Mouse (Mus musculus): ENCODE measurements at regions not wholly inside any gene's neighbourhood (a gene's known extent, or its start where the extent isn't known, plus 50 kb on each side); places are given as distances from the start of the nearest gene placed in this dataset.

DNA sequence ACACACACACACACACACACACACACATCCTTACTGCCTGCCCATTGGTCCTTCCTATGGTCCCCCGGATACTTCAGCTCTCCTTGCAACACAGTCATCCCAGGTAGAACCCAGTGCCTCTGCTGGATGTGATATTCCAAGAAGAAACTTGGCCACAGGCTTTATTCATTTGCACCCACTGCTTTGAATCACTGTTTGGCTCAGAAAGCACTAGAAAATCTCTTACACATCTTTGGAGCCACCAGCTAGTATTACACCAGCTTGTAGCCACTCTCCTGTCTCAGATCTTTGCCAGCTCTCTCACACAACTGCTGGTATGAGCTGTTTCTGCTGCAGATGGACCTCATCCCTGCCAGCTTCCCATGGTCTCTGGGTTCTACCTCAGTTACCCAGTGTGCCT, 57.7 kb upstream of the Gm21915 start:
- no peak overlapping the region for H3K4me3 ChIP-seq (ENCODE audit: low read depth, low read length)
- H3K4me2 ChIP-seq (replicated peaks; ENCODE audit: low read depth) = no peak overlapping the region
- no peak for ATAC-seq
- WGBS = 83% methylated on average over 1 of the region's 1 CpGs
- H3K9ac ChIP-seq (ENCODE audit: low read depth, low read length) = no peak overlapping the region
- peaks cover 5% of the 10 kb centered on the region; the same call in 1 of the 2 replicates for H3K4me1 ChIP-seq (replicated peaks; ENCODE audit: control insufficient read depth, insufficient read depth, low read length)
- 0 out of 2 replicates have a peak, but pooled peaks cover 10% of the 10 kb centered on the region for H3K27me3 ChIP-seq (replicated peaks; ENCODE audit: control insufficient read depth, insufficient read depth, low read length)
- no peak for TF ChIP-seq CTCF (IDR thresholded peaks at IDR 0.05; ENCODE audit: low read depth)
- no peaks in the 10 kb centered on the region for H3K36me3 ChIP-seq (ENCODE audit: control insufficient read depth, insufficient read depth)
- no peaks in the 10 kb centered on the region for H3K9me3 ChIP-seq (ENCODE audit: control insufficient read depth)
- H3K27ac ChIP-seq (ENCODE audit: low read depth, low read length) = no peak overlapping the region

DNA sequence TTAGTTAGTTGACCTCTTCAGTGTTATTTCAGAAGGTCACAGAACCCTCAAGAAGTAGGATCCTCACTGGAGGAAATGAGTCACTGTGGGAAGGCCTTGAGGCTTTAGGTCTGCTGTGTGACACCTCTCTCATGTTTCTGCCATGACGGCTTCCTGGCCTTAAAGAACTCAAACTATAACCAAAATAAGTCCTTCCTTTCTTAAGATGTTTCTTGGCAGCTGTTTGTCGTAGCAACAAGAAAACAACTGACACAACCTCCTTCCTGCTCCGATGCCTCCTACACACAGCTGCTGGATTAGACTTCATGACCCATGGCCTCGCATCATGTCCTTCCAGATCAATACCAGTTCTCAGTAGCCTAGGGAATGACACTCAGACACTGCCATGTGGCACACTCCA, 58.1 kb upstream of the Gm21915 start:
- 67% methylated on average over 4 of the region's 4 CpGs for WGBS
- no peak for TF ChIP-seq CTCF (IDR thresholded peaks at IDR 0.05; ENCODE audit: low read depth)
- Histone ChIP-seq H3K9ac (ENCODE audit: low read depth, low read length) (no peak overlapping the region), H3K9me3 (ENCODE audit: control insufficient read depth) (no peaks in the 10 kb centered on the region), H3K27me3 (replicated peaks; ENCODE audit: control insufficient read depth, insufficient read depth, low read length) (0 out of 2 replicates have a peak, but pooled peaks cover 8% of the 10 kb centered on the region), H3K36me3 (ENCODE audit: control insufficient read depth, insufficient read depth) (no peaks in the 10 kb centered on the region), H3K4me1 (replicated peaks; ENCODE audit: control insufficient read depth, insufficient read depth, low read length) (peaks cover 5% of the 10 kb centered on the region; the same call in 1 of the 2 replicates), H3K27ac (ENCODE audit: low read depth, low read length) (no peak overlapping the region), H3K4me2 (replicated peaks; ENCODE audit: low read depth) (no peak overlapping the region), H3K4me3 (ENCODE audit: low read depth, low read length) (no peak overlapping the region)
- ATAC-seq = no peak

DNA sequence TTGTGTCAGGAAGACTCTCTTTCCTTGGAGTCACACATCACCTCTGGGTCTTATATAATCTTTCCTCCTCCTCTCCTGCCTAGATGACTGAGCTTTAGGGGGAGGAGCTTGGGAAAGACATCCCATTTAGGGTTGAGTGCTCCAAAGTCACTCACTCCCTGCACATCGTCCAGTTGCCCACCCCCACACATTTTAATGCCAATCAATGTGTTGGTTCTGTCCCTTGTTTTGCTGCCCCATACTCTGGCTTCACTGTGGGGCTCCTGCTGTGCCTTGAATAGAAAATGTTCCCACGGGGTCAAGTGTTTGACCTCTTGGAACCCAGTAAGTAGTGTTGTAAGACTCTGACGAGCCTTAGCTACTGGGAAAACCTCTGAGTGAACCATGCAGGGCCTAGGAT, 58.8 kb upstream of the Gm21915 start:
- Histone ChIP-seq H3K36me3 (ENCODE audit: control insufficient read depth, insufficient read depth) (no peaks in the 10 kb centered on the region), H3K27ac (ENCODE audit: low read depth, low read length) (no peak overlapping the region), H3K4me3 (ENCODE audit: low read depth, low read length) (no peak overlapping the region), H3K9me3 (ENCODE audit: control insufficient read depth) (no peaks in the 10 kb centered on the region), H3K27me3 (replicated peaks; ENCODE audit: control insufficient read depth, insufficient read depth, low read length) (0 out of 2 replicates have a peak, but pooled peaks cover 2% of the 10 kb centered on the region), H3K9ac (ENCODE audit: low read depth, low read length) (no peak overlapping the region), H3K4me1 (replicated peaks; ENCODE audit: control insufficient read depth, insufficient read depth, low read length) (peaks cover 2% of the 10 kb centered on the region; the same call in 1 of the 2 replicates), H3K4me2 (replicated peaks; ENCODE audit: low read depth) (no peak overlapping the region)
- no peak for ATAC-seq
- TF ChIP-seq CTCF (IDR thresholded peaks at IDR 0.05; ENCODE audit: low read depth) = no peak
- 73% methylated on average over 3 of the region's 3 CpGs for WGBS

DNA sequence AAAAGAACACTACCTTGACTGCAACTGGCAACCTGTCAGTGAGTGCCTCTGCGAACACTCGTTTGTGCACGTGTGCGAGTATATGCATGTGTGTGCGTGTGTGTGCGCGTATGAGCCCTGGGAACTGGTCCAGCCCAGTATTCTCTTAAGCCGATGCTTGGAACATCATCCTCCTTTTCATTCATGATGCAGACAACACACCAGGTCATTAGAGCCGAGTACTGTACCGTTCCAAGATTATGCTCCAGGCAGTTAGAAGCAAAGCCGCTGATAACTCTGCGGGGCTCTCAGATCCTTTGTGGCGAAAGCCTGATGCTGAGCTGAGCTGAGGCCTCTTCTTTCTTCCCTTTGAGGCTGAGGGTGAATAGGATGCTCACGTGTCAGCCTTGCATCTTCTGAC, 61.8 kb upstream of the Gm21915 start:
- no peaks in the 10 kb centered on the region for H3K27me3 ChIP-seq (replicated peaks; ENCODE audit: control insufficient read depth, insufficient read depth, low read length)
- H3K9me3 ChIP-seq (ENCODE audit: control insufficient read depth) = no peaks in the 10 kb centered on the region
- 90% methylated on average over 14 of the region's 14 CpGs for WGBS
- no peak overlapping the region for H3K27ac ChIP-seq (ENCODE audit: low read depth, low read length)
- H3K4me2 ChIP-seq (replicated peaks; ENCODE audit: low read depth) = no peak overlapping the region
- H3K9ac ChIP-seq (ENCODE audit: low read depth, low read length) = no peak overlapping the region
- H3K4me3 ChIP-seq (ENCODE audit: low read depth, low read length) = no peak overlapping the region
- H3K4me1 ChIP-seq (replicated peaks; ENCODE audit: control insufficient read depth, insufficient read depth, low read length) = no peaks in the 10 kb centered on the region
- TF ChIP-seq CTCF (IDR thresholded peaks at IDR 0.05; ENCODE audit: low read depth) = no peak
- no peak for ATAC-seq
- H3K36me3 ChIP-seq (ENCODE audit: control insufficient read depth, insufficient read depth) = no peaks in the 10 kb centered on the region

DNA sequence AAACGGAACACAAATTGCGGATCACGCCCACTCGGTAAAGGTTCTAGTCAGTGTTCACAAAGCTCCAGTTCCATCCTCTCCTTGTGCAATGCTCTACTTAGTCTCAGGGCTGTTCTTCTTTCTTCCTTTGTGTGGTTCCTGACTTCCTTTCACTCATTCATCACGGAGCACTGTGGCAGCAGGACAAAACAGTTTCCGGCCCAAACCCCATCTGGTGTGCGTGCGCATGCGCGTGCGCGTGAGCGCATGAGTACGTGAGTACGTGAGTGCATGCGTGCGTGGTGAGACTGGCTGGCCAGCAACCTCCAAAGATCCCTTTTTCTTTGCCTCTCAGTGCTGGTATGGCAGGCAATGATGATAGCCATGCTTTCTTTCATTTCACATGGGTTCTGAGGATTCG, 62.5 kb upstream of the Gm21915 start:
- Histone ChIP-seq H3K27me3 (replicated peaks; ENCODE audit: control insufficient read depth, insufficient read depth, low read length) (no peaks in the 10 kb centered on the region), H3K4me2 (replicated peaks; ENCODE audit: low read depth) (no peak overlapping the region), H3K9me3 (ENCODE audit: control insufficient read depth) (no peaks in the 10 kb centered on the region), H3K4me3 (ENCODE audit: low read depth, low read length) (no peak overlapping the region), H3K4me1 (replicated peaks; ENCODE audit: control insufficient read depth, insufficient read depth, low read length) (no peaks in the 10 kb centered on the region), H3K27ac (ENCODE audit: low read depth, low read length) (no peak overlapping the region), H3K9ac (ENCODE audit: low read depth, low read length) (no peak overlapping the region), H3K36me3 (ENCODE audit: control insufficient read depth, insufficient read depth) (no peaks in the 10 kb centered on the region)
- no peak for ATAC-seq
- 90% methylated on average over 18 of the region's 18 CpGs for WGBS
- TF ChIP-seq CTCF (IDR thresholded peaks at IDR 0.05; ENCODE audit: low read depth) = no peak

DNA sequence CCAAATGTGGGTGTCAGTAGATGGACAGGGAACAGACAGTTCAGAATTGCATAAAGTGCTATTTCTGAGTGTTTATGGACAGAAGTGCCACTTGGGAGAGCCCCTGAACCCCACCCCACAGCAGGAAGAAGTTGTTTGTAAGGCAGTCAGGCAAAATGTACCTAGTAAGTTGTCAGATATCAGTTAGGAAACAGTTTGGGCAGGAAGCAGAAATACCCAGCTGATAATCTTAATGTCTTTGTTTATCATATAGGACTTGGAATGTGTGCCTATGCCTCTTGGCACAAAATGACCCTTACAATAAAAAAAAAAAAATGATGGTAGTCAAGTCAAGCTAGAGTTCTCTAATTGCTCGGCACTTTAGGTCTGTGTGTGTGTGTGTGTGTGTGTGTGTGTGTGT, 66.9 kb upstream of the Gm21915 start:
- TF ChIP-seq CTCF (IDR thresholded peaks at IDR 0.05; ENCODE audit: low read depth) = no peak
- 59% methylated on average over 1 of the region's 1 CpGs for WGBS
- ATAC-seq = no peak
- H3K9ac ChIP-seq (ENCODE audit: low read depth, low read length) = no peak overlapping the region
- H3K36me3 ChIP-seq (ENCODE audit: control insufficient read depth, insufficient read depth) = no peaks in the 10 kb centered on the region
- no peak overlapping the region for H3K27ac ChIP-seq (ENCODE audit: low read depth, low read length)
- no peaks in the 10 kb centered on the region for H3K9me3 ChIP-seq (ENCODE audit: control insufficient read depth)
- no peaks in the 10 kb centered on the region for H3K4me1 ChIP-seq (replicated peaks; ENCODE audit: control insufficient read depth, insufficient read depth, low read length)
- no peak overlapping the region for H3K4me3 ChIP-seq (ENCODE audit: low read depth, low read length)
- H3K27me3 ChIP-seq (replicated peaks; ENCODE audit: control insufficient read depth, insufficient read depth, low read length) = no peaks in the 10 kb centered on the region
- no peak overlapping the region for H3K4me2 ChIP-seq (replicated peaks; ENCODE audit: low read depth)

DNA sequence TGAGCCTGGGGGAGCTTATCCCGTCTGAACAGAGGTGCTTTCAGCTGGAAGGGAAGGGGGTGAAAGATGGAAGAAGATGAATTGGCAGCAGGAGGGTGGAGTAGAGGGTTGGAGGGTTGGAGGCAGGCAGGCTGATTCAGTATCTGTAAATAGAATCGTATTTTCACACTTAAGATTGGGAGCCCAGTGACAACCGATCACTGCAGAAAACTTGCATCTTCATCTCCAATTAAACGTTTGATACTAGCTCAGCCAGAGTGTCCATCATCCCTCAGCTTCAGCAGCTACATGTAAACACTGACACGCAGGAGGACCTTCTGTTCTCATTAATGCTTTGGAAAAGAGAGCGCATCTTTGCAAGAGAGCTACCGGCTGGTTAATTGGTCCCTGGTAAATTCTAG, 67.2 kb upstream of the Gramd1b start:
- no peak overlapping the region for H3K4me3 ChIP-seq (ENCODE audit: low read depth, low read length)
- no peaks in the 10 kb centered on the region for H3K4me1 ChIP-seq (replicated peaks; ENCODE audit: control insufficient read depth, insufficient read depth, low read length)
- no peak overlapping the region for H3K27ac ChIP-seq (ENCODE audit: low read depth, low read length)
- H3K9ac ChIP-seq (ENCODE audit: low read depth, low read length) = no peak overlapping the region
- 71% methylated on average over 7 of the region's 7 CpGs for WGBS
- no peaks in the 10 kb centered on the region for H3K27me3 ChIP-seq (replicated peaks; ENCODE audit: control insufficient read depth, insufficient read depth, low read length)
- H3K9me3 ChIP-seq (ENCODE audit: control insufficient read depth) = no peaks in the 10 kb centered on the region
- H3K4me2 ChIP-seq (replicated peaks; ENCODE audit: low read depth) = no peak overlapping the region
- no peaks in the 10 kb centered on the region for H3K36me3 ChIP-seq (ENCODE audit: control insufficient read depth, insufficient read depth)
- TF ChIP-seq CTCF (IDR thresholded peaks at IDR 0.05; ENCODE audit: low read depth) = no peak
- no peak for ATAC-seq
